Mouse (Mus musculus): ENCODE results near the gene Limk2. TPM values are rescaled to one million over a fixed set of nuclear protein-coding genes. Genes with fewer than 3 reads are reported as not detected.

Gene Limk2
- polyA plus RNA-seq (2014; fragmentation: Nextera tagmentation; extraction: Ambion mirVana): 58.1 and 60.3 TPM in 2 replicates

DNA sequence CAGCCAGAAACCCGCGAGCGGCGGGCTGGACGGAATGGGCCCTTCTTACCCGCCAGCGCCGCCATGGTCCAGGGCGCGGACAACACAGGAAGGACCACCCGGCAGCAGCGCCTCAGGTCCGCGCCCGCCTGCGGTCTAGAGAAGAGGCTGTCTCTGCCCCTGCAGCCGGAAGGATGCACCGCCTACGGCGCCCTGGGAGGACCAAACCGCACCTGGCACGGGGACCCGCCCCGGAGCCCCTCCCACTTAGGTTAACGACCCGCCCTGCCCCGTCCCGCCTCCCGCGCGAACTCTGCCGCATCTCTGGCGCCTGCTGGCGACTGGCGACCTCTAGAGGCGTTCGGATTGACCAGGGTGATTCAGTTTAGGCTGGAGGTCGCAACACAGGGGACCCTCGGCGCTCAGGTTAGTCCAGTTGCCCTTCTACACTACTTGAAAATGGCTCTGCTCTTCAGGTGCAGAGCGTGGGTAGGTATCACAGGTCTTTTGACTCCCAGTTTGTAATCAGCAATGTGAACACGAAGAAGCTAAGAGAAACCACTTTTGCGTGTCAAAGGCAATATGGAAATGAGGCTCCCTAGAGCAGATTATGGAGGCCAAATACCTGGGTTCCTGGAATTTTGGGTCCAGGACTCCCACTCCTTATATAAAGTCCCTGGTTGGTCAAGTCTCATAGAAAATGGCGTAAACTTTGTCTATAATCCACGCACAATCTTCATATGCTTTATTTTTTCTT is at the start of gene Limk2:
Limk2 (minus strand) TSS at position 193 of the 736 bp plus-strand sequence.
- 3% methylated on average over 41 of the region's 45 CpGs for WGBS
- ATAC-seq (ENCODE audit: insufficient number of reproducible peaks, insufficient read depth, low FRiP score, low read depth): peak; percentile 87
- Histone ChIP-seq H3K9ac (ENCODE audit: low read length) (peak within 1 kb of the TSS; percentile 75), H3K4me2 (ENCODE audit: low read length) (peak within 1 kb of the TSS; percentile 83), H3K27me3 (ENCODE audit: control insufficient read depth, insufficient read depth, low read length) (no peaks in the 10 kb centered on the region), H3K4me3 (ENCODE audit: control insufficient read depth in 1 of 2, insufficient read depth in 1 of 2, low read depth in 1 of 2, low read length in 2 of 2) (peak within 1 kb of the TSS; percentile 54 to 86), H3K36me3 (ENCODE audit: control insufficient read depth, insufficient read depth, low read length) (peaks cover 6% of the 10 kb centered on the region), H3K9me3 (ENCODE audit: control insufficient read depth, low read length) (no peaks in the 10 kb centered on the region), H3K4me1 (ENCODE audit: control insufficient read depth in 2 of 2, insufficient read depth in 2 of 2, low read length in 2 of 2) (peaks cover 2 to 12% of the 10 kb centered on the region in 2 experiments), H3K27ac (replicated peaks in 1 of 2; ENCODE audit: control insufficient read depth in 1 of 2, insufficient read depth in 1 of 2, low read depth in 2 of 2, low read length in 2 of 2) (peak within 1 kb of the TSS; percentile 53 to 55)

DNA sequence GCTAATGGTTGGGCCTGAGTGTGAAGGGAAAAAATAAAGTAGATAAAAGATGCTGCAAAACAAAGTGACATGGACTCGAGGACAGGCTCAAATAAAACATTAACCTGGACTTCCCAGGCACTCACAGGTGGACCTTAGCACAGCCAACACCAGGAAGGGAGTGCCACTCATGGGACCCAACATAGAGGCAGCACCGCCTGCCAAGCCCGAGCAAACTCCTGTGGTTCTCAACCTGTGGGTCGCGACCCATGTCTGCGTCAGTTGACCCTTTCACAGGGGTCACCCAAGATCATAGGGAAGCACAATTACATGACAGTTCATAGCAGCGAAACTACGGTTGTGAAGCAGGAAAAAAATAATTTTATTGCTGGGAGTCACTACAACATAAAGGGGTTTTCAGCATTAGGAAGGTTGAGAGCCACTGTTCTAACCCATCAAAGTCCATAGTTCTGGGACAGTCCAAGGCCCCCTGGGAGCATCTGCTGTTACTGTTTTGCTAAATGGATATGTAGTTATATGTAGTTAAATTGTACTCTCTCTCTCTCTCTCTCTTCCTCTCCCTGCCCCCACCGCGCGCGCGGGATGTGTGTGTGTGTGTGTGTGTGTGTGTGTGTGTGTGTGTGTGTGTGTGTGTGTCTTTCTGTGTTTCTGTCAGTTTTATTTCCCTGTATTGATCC is 49.6 kb upstream of the Limk2 start:
- 84% methylated on average over 13 of the region's 13 CpGs for WGBS
- H3K9me3 ChIP-seq (ENCODE audit: control insufficient read depth, low read length): no peaks in the 10 kb centered on the region
- no peak overlapping the region for H3K4me3 ChIP-seq (ENCODE audit: control insufficient read depth in 1 of 2, insufficient read depth in 1 of 2, low read depth in 1 of 2, low read length in 2 of 2)
- peaks cover 14% of the 10 kb centered on the region for H3K36me3 ChIP-seq (ENCODE audit: control insufficient read depth, insufficient read depth, low read length)
- no peaks in the 10 kb centered on the region for H3K4me1 ChIP-seq (ENCODE audit: control insufficient read depth in 2 of 2, insufficient read depth in 2 of 2, low read length in 2 of 2)
- H3K27ac ChIP-seq (replicated peaks in 1 of 2; ENCODE audit: control insufficient read depth in 1 of 2, insufficient read depth in 1 of 2, low read depth in 2 of 2, low read length in 2 of 2): no peak overlapping the region
- no peak overlapping the region for H3K9ac ChIP-seq (ENCODE audit: low read length)
- H3K4me2 ChIP-seq (ENCODE audit: low read length): no peak overlapping the region
- no peaks in the 10 kb centered on the region for H3K27me3 ChIP-seq (ENCODE audit: control insufficient read depth, insufficient read depth, low read length)
- no peak for ATAC-seq (ENCODE audit: insufficient number of reproducible peaks, insufficient read depth, low FRiP score, low read depth)

DNA sequence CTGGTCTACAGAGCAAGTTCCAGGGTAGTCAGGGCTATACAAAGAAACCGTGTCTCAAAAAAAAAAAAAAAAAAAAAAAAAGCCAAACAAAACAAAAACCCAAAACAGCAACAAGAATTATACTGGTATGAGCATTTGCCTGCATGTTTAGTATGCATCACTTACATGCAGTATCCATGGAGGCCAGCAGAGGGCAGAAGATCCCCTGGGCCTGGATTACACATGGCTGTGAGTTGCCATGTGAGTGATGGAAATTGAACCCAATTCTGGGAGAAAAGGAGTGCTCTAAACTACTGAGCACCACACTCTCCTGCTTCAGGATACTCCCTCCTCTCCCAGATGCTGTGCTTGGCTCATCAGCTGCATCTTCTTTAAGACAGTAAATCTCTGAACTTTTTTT is 47.4 kb upstream of the Limk2 start:
- ATAC-seq (ENCODE audit: insufficient number of reproducible peaks, insufficient read depth, low FRiP score, low read depth): no peak
- 50% methylated on average over 1 of the region's 1 CpGs for WGBS
- no peak overlapping the region for H3K4me2 ChIP-seq (ENCODE audit: low read length)
- no peak overlapping the region for H3K4me3 ChIP-seq (ENCODE audit: control insufficient read depth in 1 of 2, insufficient read depth in 1 of 2, low read depth in 1 of 2, low read length in 2 of 2)
- H3K36me3 ChIP-seq (ENCODE audit: control insufficient read depth, insufficient read depth, low read length): peaks cover 14% of the 10 kb centered on the region
- no peak overlapping the region for H3K27ac ChIP-seq (replicated peaks in 1 of 2; ENCODE audit: control insufficient read depth in 1 of 2, insufficient read depth in 1 of 2, low read depth in 2 of 2, low read length in 2 of 2)
- H3K4me1 ChIP-seq (ENCODE audit: control insufficient read depth in 2 of 2, insufficient read depth in 2 of 2, low read length in 2 of 2): peaks cover 3 to 9% of the 10 kb centered on the region in 2 experiments; a peak in 3 of 4 replicates
- no peaks in the 10 kb centered on the region for H3K27me3 ChIP-seq (ENCODE audit: control insufficient read depth, insufficient read depth, low read length)
- no peaks in the 10 kb centered on the region for H3K9me3 ChIP-seq (ENCODE audit: control insufficient read depth, low read length)
- H3K9ac ChIP-seq (ENCODE audit: low read length): no peak overlapping the region

GRCm38 (mm10) chr11:3454506-3454905 is 45.5 kb upstream of the Limk2 start:
- Histone ChIP-seq H3K4me2 (ENCODE audit: low read length) (no peak overlapping the region), H3K27ac (replicated peaks in 1 of 2; ENCODE audit: control insufficient read depth in 1 of 2, insufficient read depth in 1 of 2, low read depth in 2 of 2, low read length in 2 of 2) (no peak overlapping the region), H3K9ac (ENCODE audit: low read length) (no peak overlapping the region), H3K9me3 (ENCODE audit: control insufficient read depth, low read length) (no peaks in the 10 kb centered on the region), H3K27me3 (ENCODE audit: control insufficient read depth, insufficient read depth, low read length) (no peaks in the 10 kb centered on the region), H3K36me3 (ENCODE audit: control insufficient read depth, insufficient read depth, low read length) (peaks cover 14% of the 10 kb centered on the region), H3K4me1 (ENCODE audit: control insufficient read depth in 2 of 2, insufficient read depth in 2 of 2, low read length in 2 of 2) (peaks cover 3 to 13% of the 10 kb centered on the region in 2 experiments), H3K4me3 (ENCODE audit: control insufficient read depth in 1 of 2, insufficient read depth in 1 of 2, low read depth in 1 of 2, low read length in 2 of 2) (no peak overlapping the region)
- WGBS: 91% methylated on average over 3 of the region's 3 CpGs
- ATAC-seq (ENCODE audit: insufficient number of reproducible peaks, insufficient read depth, low FRiP score, low read depth): no peak

DNA sequence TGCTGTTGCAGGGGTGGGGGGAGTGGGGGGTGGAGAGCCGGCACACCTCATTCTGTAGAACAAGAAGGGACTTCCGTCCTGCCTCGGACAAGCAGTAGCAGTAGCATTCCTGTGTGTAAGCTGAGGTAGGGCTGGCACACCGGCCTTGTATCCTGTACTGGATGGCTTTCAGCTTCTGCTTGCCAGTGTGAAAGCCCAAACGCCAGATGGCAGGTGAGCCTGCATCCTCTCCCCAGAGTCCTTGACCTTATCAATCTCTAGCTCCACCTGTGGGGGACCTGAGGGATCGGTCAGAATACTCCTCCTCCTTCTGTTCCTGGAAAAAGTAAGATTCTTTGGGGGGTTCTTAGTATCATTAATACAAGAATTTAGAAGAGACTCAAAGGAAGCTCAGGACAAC is 44.5 kb upstream of the Limk2 start:
- peak overlapping the region; percentile 65 for H3K4me2 ChIP-seq (ENCODE audit: low read length)
- no peaks in the 10 kb centered on the region for H3K27me3 ChIP-seq (ENCODE audit: control insufficient read depth, insufficient read depth, low read length)
- peaks cover 14% of the 10 kb centered on the region for H3K36me3 ChIP-seq (ENCODE audit: control insufficient read depth, insufficient read depth, low read length)
- peaks cover 3 to 13% of the 10 kb centered on the region in 2 experiments for H3K4me1 ChIP-seq (ENCODE audit: control insufficient read depth in 2 of 2, insufficient read depth in 2 of 2, low read length in 2 of 2)
- peak overlapping the region in 1 of 2 experiments; percentile 68; a peak in 1 of 4 replicates for H3K4me3 ChIP-seq (ENCODE audit: control insufficient read depth in 1 of 2, insufficient read depth in 1 of 2, low read depth in 1 of 2, low read length in 2 of 2)
- WGBS: 62% methylated on average over 6 of the region's 6 CpGs
- no peak for ATAC-seq (ENCODE audit: insufficient number of reproducible peaks, insufficient read depth, low FRiP score, low read depth)
- no peaks in the 10 kb centered on the region for H3K9me3 ChIP-seq (ENCODE audit: control insufficient read depth, low read length)
- no peak overlapping the region for H3K9ac ChIP-seq (ENCODE audit: low read length)
- no peak overlapping the region for H3K27ac ChIP-seq (replicated peaks in 1 of 2; ENCODE audit: control insufficient read depth in 1 of 2, insufficient read depth in 1 of 2, low read depth in 2 of 2, low read length in 2 of 2)

GRCm38 (mm10) chr11:3452769-3453168 is 43.8 kb upstream of the Limk2 start:
- peak overlapping the region; percentile 65 for H3K4me2 ChIP-seq (ENCODE audit: low read length)
- H3K9me3 ChIP-seq (ENCODE audit: control insufficient read depth, low read length): no peaks in the 10 kb centered on the region
- 0 out of 2 replicates have a peak, but pooled peaks have one; percentile 19 for ATAC-seq (ENCODE audit: insufficient number of reproducible peaks, insufficient read depth, low FRiP score, low read depth)
- peaks cover 14% of the 10 kb centered on the region for H3K36me3 ChIP-seq (ENCODE audit: control insufficient read depth, insufficient read depth, low read length)
- peak overlapping the region; percentile 88 to 97 for H3K27ac ChIP-seq (replicated peaks in 1 of 2; ENCODE audit: control insufficient read depth in 1 of 2, insufficient read depth in 1 of 2, low read depth in 2 of 2, low read length in 2 of 2)
- H3K9ac ChIP-seq (ENCODE audit: low read length): peak overlapping the region; percentile 84
- WGBS: 2% methylated on average over 9 of the region's 9 CpGs
- H3K4me1 ChIP-seq (ENCODE audit: control insufficient read depth in 2 of 2, insufficient read depth in 2 of 2, low read length in 2 of 2): peaks cover 3 to 13% of the 10 kb centered on the region in 2 experiments
- peak overlapping the region; percentile 68 to 93 for H3K4me3 ChIP-seq (ENCODE audit: control insufficient read depth in 1 of 2, insufficient read depth in 1 of 2, low read depth in 1 of 2, low read length in 2 of 2)
- no peaks in the 10 kb centered on the region for H3K27me3 ChIP-seq (ENCODE audit: control insufficient read depth, insufficient read depth, low read length)

DNA sequence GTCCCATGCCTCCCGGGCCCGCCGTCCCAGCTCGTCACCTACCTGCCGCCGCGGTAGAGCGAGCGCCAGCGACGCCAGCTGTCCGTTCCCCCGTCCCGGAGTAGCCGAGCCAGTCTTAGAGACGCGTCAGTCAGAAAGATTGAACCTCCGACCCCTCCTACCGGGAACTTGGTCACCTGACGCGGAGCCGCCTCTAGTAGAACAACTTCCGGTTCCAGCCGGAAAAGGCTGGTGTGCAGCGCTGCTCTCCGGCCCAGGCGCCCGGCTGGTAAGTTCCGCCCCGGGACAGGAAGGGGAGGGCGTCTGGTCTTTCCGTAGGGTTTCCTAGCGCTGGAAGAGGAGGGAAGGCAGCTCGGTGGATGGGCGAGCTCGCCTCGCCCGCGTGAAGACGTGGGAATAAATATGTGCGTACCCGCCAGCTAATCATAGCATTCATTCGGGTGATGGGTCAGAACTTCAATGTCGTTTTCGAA is 43.2 kb upstream of the Limk2 start, which contains the start of gene Rnf185:
Rnf185 (minus strand) TSS at position 197 of the 473 bp plus-strand sequence.
- peak within 1 kb of the TSS; percentile 68 to 93 for H3K4me3 ChIP-seq (ENCODE audit: control insufficient read depth in 1 of 2, insufficient read depth in 1 of 2, low read depth in 1 of 2, low read length in 2 of 2)
- peaks cover 3 to 13% of the 10 kb centered on the region in 2 experiments for H3K4me1 ChIP-seq (ENCODE audit: control insufficient read depth in 2 of 2, insufficient read depth in 2 of 2, low read length in 2 of 2)
- H3K4me2 ChIP-seq (ENCODE audit: low read length): peak within 1 kb of the TSS; percentile 65
- H3K27ac ChIP-seq (replicated peaks in 1 of 2; ENCODE audit: control insufficient read depth in 1 of 2, insufficient read depth in 1 of 2, low read depth in 2 of 2, low read length in 2 of 2): peak within 1 kb of the TSS; percentile 88 to 97
- H3K9ac ChIP-seq (ENCODE audit: low read length): peak within 1 kb of the TSS; percentile 84
- no peaks in the 10 kb centered on the region for H3K9me3 ChIP-seq (ENCODE audit: control insufficient read depth, low read length)
- no peaks in the 10 kb centered on the region for H3K27me3 ChIP-seq (ENCODE audit: control insufficient read depth, insufficient read depth, low read length)
- ATAC-seq (ENCODE audit: insufficient number of reproducible peaks, insufficient read depth, low FRiP score, low read depth): peak; percentile 97
- WGBS: under 1% methylated on average over 45 of the region's 45 CpGs
- peaks cover 14% of the 10 kb centered on the region for H3K36me3 ChIP-seq (ENCODE audit: control insufficient read depth, insufficient read depth, low read length)

All from heart, embryonic 14.5 days (tissue).